Comparison of ENCODE assay signal across 9 mouse cellular contexts in the genomic region with DNA sequence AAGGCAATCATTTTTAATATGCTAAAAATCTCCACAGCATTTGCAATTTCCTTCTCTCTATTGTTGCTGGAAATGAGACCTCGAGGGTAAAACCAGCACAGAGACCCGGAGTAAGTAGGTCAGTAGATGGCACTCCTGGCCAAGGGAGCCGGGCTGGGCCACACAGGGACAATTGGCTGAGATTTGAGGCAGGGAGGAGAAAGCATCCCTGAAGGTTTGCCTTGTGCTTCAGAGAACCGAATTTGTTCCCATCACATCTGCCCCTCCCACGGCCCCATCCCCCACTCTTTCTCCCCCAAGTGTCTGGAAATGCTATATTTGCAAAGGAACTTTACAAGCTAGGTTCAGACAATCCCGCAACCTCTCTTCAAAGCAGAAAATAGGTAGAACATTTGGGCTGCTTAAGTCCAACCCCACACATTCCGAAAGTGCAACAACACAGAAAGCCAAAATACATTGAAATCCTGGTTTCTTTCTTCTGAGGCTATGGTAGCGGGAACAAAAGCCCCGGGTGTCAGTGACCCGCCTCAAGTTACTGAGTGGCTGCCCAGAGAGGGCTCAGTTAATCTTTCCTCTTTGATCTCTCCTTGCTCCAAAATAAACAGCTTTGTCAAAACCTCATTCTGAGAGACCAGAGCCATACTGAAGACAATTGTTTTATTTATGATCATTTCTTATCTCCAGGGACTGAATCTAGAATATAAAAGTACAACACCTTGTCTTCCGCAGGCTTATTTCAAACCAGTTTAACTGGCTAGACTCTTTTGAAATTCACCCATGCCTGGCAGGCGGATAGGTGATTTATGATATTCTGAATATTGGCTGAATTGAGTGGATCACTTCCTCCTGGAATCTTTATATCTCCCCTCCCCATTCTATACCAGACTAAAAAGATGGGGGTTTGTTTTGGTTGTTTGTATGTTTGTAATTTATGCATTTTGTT.
DNase-seq lines count a peak whose midpoint lies in the region; ATAC-seq and TF ChIP-seq lines count a peak whose summit lies in the region.
"Had no signal": no experiment of that assay in that cellular context is flagged by ENCODE, and none has a peak within 500 bp of the region (broad histone marks: within the 10 kb centered on the region; RNA-seq: fewer than 3 reads in every experiment).

No protein-coding gene starts in this region.

- no peaks in the 10 kb centered on the region for H3K27me3 ChIP-seq in liver, adult 2 months (ENCODE audit: control insufficient read depth, insufficient read depth, low read length)
- no peaks in the 10 kb centered on the region for H3K27me3 ChIP-seq in liver, embryonic 11.5 days (replicated peaks; ENCODE audit: control insufficient read depth, insufficient read depth, low read length)
- H3K27me3 ChIP-seq in neural tube, embryonic 12.5 days (replicated peaks), result no peaks in the 10 kb centered on the region

- no peak for TF ChIP-seq POLR2A in liver, adult 2 months (IDR thresholded peaks at IDR 0.05; ENCODE audit: extremely low read depth, insufficient read depth, low read length)

- 53% methylated on average over 12 of the region's 12 CpGs for WGBS in liver, adult 2 months
- WGBS in liver, embryonic 11.5 days, result 42% methylated on average over 12 of the region's 12 CpGs
- WGBS in neural tube, embryonic 12.5 days, result 5% methylated on average over 12 of the region's 12 CpGs

- H3K4me2 ChIP-seq in liver, embryonic 11.5 days, result no peak overlapping the region
- peak overlapping the region; percentile 39 for H3K4me2 ChIP-seq in neural tube, embryonic 12.5 days (replicated peaks)

- no peak for DNase-seq in liver, adult 2 months (ENCODE audit: extremely low read depth, low read depth, low spot score)
- no peak for DNase-seq in liver, embryonic 11.5 days (ENCODE audit: low spot score)
- peak; percentile 85 to 89 for DNase-seq in cerebellum, postnatal 14 days
- peak; percentile 35 to 47 for DNase-seq in frontal cortex, postnatal 25 days (ENCODE audit: low spot score in 2 of 2)
- peak; percentile 45 for DNase-seq in kidney, adult 18-20 months
- peak; percentile 79 for DNase-seq in left cerebral cortex, postnatal 4 days
- no peak for DNase-seq in c-Kit-positive CD71-positive TER-119-positive erythroid progenitor cells, embryonic 14.5 days (ENCODE audit: low spot score)

- no peaks in the 10 kb centered on the region for H3K36me3 ChIP-seq in liver, adult 2 months (ENCODE audit: control insufficient read depth, insufficient read depth, low read length)
- peaks cover 15% of the 10 kb centered on the region; the same call in 1 of the 2 replicates for H3K36me3 ChIP-seq in liver, embryonic 11.5 days (ENCODE audit: control insufficient read depth, insufficient read depth, low read length)
- peaks cover 27% of the 10 kb centered on the region for H3K36me3 ChIP-seq in neural tube, embryonic 12.5 days

- H3K4me3 ChIP-seq in liver, adult 2 months (ENCODE audit: insufficient read depth, low read depth, low read length), result no peak overlapping the region
- H3K4me3 ChIP-seq in liver, embryonic 11.5 days (ENCODE audit: low read depth, low read length), result no peak overlapping the region
- H3K4me3 ChIP-seq in neural tube, embryonic 12.5 days, result no peak overlapping the region

- peak; percentile 72 for TF ChIP-seq CTCF in liver, adult 2 months (IDR thresholded peaks at IDR 0.05; ENCODE audit: low read depth, low read length)

- intact Hi-C loops in left cerebral cortex, postnatal 4 days (cut with DNase I), result loop anchor here (5.0 to 10.0 kb wide), 2 partner anchors 247 to 559 kb away; a partner anchor contains a TSS

- H3K9ac ChIP-seq in liver, adult 2 months (ENCODE audit: low read depth, low read length), result no peak overlapping the region
- no peak overlapping the region for H3K9ac ChIP-seq in liver, embryonic 11.5 days (ENCODE audit: low read depth, low read length)
- no peak overlapping the region for H3K9ac ChIP-seq in neural tube, embryonic 12.5 days

- no peaks in the 10 kb centered on the region for H3K79me2 ChIP-seq in liver, adult 2 months (ENCODE audit: control insufficient read depth, insufficient read depth, low read length)

- no peaks in the 10 kb centered on the region for H3K4me1 ChIP-seq in liver, adult 2 months (ENCODE audit: control insufficient read depth, insufficient read depth, low read length)
- no peaks in the 10 kb centered on the region for H3K4me1 ChIP-seq in liver, embryonic 11.5 days (replicated peaks; ENCODE audit: control insufficient read depth, insufficient read depth, low read length)
- H3K4me1 ChIP-seq in neural tube, embryonic 12.5 days, result peaks cover 13% of the 10 kb centered on the region

- no peak overlapping the region for H3K27ac ChIP-seq in liver, adult 2 months (replicated peaks; ENCODE audit: insufficient read depth, low read depth, low read length)
- H3K27ac ChIP-seq in liver, embryonic 11.5 days (ENCODE audit: low read depth, low read length), result no peak overlapping the region
- no peak overlapping the region for H3K27ac ChIP-seq in neural tube, embryonic 12.5 days
- H3K27ac ChIP-seq: macrophage had no signal

- no peak for ATAC-seq in liver, embryonic 11.5 days (replicated peaks; ENCODE audit: low FRiP score)
- peak; percentile 84 for ATAC-seq in neural tube, embryonic 12.5 days (ENCODE audit: low FRiP score, low read depth)

- no peaks in the 10 kb centered on the region for H3K9me3 ChIP-seq in liver, embryonic 11.5 days (ENCODE audit: control insufficient read depth, low read length)
- no peaks in the 10 kb centered on the region for H3K9me3 ChIP-seq in neural tube, embryonic 12.5 days

Comparison
In these comparisons a context has a peak if more than half of its experiments do, and no peak if none do; other contexts are left out.
1. DNase-seq: peak in cerebellum, postnatal 14 days (2 of 2), frontal cortex, postnatal 25 days (2 of 2), kidney, adult 18-20 months (single experiment) and left cerebral cortex, postnatal 4 days (single experiment); none in liver, adult 2 months (single experiment), liver, embryonic 11.5 days (single experiment) and c-Kit-positive CD71-positive TER-119-positive erythroid progenitor cells, embryonic 14.5 days (single experiment).